Mouse (Mus musculus): ENCODE measurements around the gene F10.

The F10 gene

GRCm38 (mm10) chr8:13037015-13037414 is at the start of gene F10:
F10 (plus strand) TSS chr8:13037308.
- no peak for DNase-seq

GRCm38 (mm10) chr8:12987571-12987970 is 49.5 kb upstream of the F10 start:
- peak; percentile 63 to 74 for DNase-seq

GRCm38 (mm10) chr8:12988722-12989430 is 48.2 kb upstream of the F10 start:
- peak; percentile 62 to 64 for DNase-seq

- no peak for DNase-seq
Measured at GRCm38 (mm10) chr8:12991411-12991810, 45.7 kb upstream of the F10 start.

- DNase-seq: no peak
Measured at GRCm38 (mm10) chr8:12994468-12994867, 42.6 kb upstream of the F10 start.

GRCm38 (mm10) chr8:12995481-12995880 is 41.6 kb upstream of the F10 start:
- DNase-seq: peak; percentile 54 to 56

GRCm38 (mm10) chr8:12996831-12997275 is 40.3 kb upstream of the F10 start:
- no peak for DNase-seq

- DNase-seq: no peak
Measured at GRCm38 (mm10) chr8:12998331-12998730, 38.8 kb upstream of the F10 start.

GRCm38 (mm10) chr8:12999793-13000192 is 37.3 kb upstream of the F10 start:
- DNase-seq: no peak

- DNase-seq: no peak
Measured at GRCm38 (mm10) chr8:13007458-13007857, 29.6 kb upstream of the F10 start.

GRCm38 (mm10) chr8:13010313-13010712 is 26.8 kb upstream of the F10 start:
- no peak for DNase-seq

GRCm38 (mm10) chr8:13019560-13019959 is 17.5 kb upstream of the F10 start:
- DNase-seq: peak in 1 of 2 experiments; percentile 26

- DNase-seq: no peak
Measured at GRCm38 (mm10) chr8:13021830-13022229, 15.3 kb upstream of the F10 start.

GRCm38 (mm10) chr8:13025487-13026224 is 11.5 kb upstream of the F10 start, which contains the start of gene F7:
F7 (plus strand) TSS chr8:13026034.
- no peak for DNase-seq

- DNase-seq: no peak
Measured at GRCm38 (mm10) chr8:13027615-13028014, 9.5 kb upstream of the F10 start.

GRCm38 (mm10) chr8:13028482-13028881 is 8.6 kb upstream of the F10 start:
- DNase-seq: peak; percentile 45 to 49

GRCm38 (mm10) chr8:13036346-13036812 is 729 bp upstream of the F10 start:
- no peak for DNase-seq

- no peak for DNase-seq
Measured at GRCm38 (mm10) chr8:13037569-13037968, 461 bp downstream of the F10 start.

- no peak for DNase-seq
Measured at GRCm38 (mm10) chr8:13039054-13039453, 1.9 kb downstream of the F10 start.

GRCm38 (mm10) chr8:13041459-13041858 is 4.4 kb downstream of the F10 start:
- DNase-seq: no peak

GRCm38 (mm10) chr8:13047652-13048051 is 10.5 kb downstream of the F10 start:
- DNase-seq: no peak

GRCm38 (mm10) chr8:13050550-13050949 is 13.4 kb downstream of the F10 start:
- no peak for DNase-seq

GRCm38 (mm10) chr8:13057351-13057750 is 20.2 kb downstream of the F10 start:
- DNase-seq: no peak

All from cerebellum, adult 18-20 months (tissue).